Comparison of ENCODE assay signal across 37 mouse cellular contexts in the genomic region with DNA sequence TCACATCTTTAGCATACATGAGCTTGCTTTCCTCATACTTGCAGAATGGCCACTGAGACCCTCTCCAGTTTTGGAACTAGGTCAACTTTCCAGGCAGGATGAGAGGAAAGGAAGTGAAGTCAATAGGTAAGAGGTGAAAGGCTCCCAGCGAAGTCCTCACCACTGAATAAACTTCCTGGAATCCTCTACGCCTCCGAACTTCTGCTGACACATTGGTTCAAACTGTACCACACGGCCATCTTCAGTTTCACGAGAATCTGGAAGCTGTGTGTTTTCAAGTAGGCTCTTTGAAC. TPM values are rescaled to one million over a fixed set of nuclear protein-coding genes. Genes with fewer than 3 reads are reported as not detected.
A peak's percentile ranks its signal among the peaks of the same experiment; 100 is the strongest.
DNase-seq lines count a peak whose midpoint lies in the region; ATAC-seq and TF ChIP-seq lines count a peak whose summit lies in the region.
"Had no signal": no experiment of that assay in that cellular context is flagged by ENCODE, and none has a peak within 500 bp of the region (broad histone marks: within the 10 kb centered on the region; RNA-seq: fewer than 3 reads in every experiment).

No protein-coding gene starts in this region.

- H3K27ac ChIP-seq in gastrocnemius, adult 2 months: peak overlapping the region; percentile 2; the same call in 1 of the 2 replicates
- peak overlapping the region; percentile 87 for H3K27ac ChIP-seq in liver, adult 2 months (replicated peaks; ENCODE audit: insufficient read depth, low read depth, low read length)
- no peak overlapping the region for H3K27ac ChIP-seq in liver, embryonic 12.5 days
- peak overlapping the region; percentile 79 for H3K27ac ChIP-seq in liver, postnatal 0 days (ENCODE audit: low read depth)
- H3K27ac ChIP-seq: heart, embryonic 13.5 days; hindbrain, embryonic 10.5 days had no signal

- intact Hi-C loops in gastrocnemius, adult 2 months (cut with DNase I): no loop called here

- no peak for ATAC-seq in liver, embryonic 12.5 days
- 0 out of 2 replicates have a peak, but pooled peaks have one; percentile 5 for ATAC-seq in liver, postnatal 0 days
- ATAC-seq: activated CD4-positive, CD25-positive, alpha-beta regulatory T cell, adult 4 months; forebrain, embryonic 16.5 days; hindbrain, embryonic 16.5 days; midbrain, embryonic 16.5 days had no signal

- no peaks in the 10 kb centered on the region for H3K27me3 ChIP-seq in liver, adult 2 months (ENCODE audit: control insufficient read depth, insufficient read depth, low read length)
- H3K27me3 ChIP-seq in liver, embryonic 12.5 days (replicated peaks): no peaks in the 10 kb centered on the region
- no peaks in the 10 kb centered on the region for H3K27me3 ChIP-seq in liver, postnatal 0 days (ENCODE audit: insufficient read depth, low read length)
- H3K27me3 ChIP-seq: CH12.LX; heart, embryonic 13.5 days had no signal

- H3K9ac ChIP-seq in liver, adult 2 months (ENCODE audit: low read depth, low read length): no peak overlapping the region
- H3K9ac ChIP-seq in liver, embryonic 12.5 days: no peak overlapping the region
- H3K9ac ChIP-seq in liver, postnatal 0 days (replicated peaks): no peak overlapping the region
- H3K9ac ChIP-seq: heart, embryonic 13.5 days; lung, embryonic 14.5 days had no signal

- H3K36me3 ChIP-seq in liver, adult 2 months (ENCODE audit: control insufficient read depth, insufficient read depth, low read length): no peaks in the 10 kb centered on the region
- no peaks in the 10 kb centered on the region for H3K36me3 ChIP-seq in liver, embryonic 12.5 days
- no peaks in the 10 kb centered on the region for H3K36me3 ChIP-seq in liver, postnatal 0 days (replicated peaks; ENCODE audit: insufficient read depth, low read length)
- H3K36me3 ChIP-seq: heart, embryonic 13.5 days; hindbrain, embryonic 10.5 days had no signal

- H3K4me1 ChIP-seq in liver, adult 2 months (ENCODE audit: control insufficient read depth, insufficient read depth, low read length): peaks cover 19% of the 10 kb centered on the region
- H3K4me1 ChIP-seq in liver, embryonic 12.5 days: peaks cover 30% of the 10 kb centered on the region
- peaks cover 40% of the 10 kb centered on the region for H3K4me1 ChIP-seq in liver, postnatal 0 days (ENCODE audit: insufficient read depth)

- no peak overlapping the region for H3K4me3 ChIP-seq in gastrocnemius, adult 2 months
- no peak overlapping the region for H3K4me3 ChIP-seq in liver, adult 2 months (ENCODE audit: insufficient read depth, low read depth, low read length)
- H3K4me3 ChIP-seq in liver, embryonic 12.5 days: no peak overlapping the region
- no peak overlapping the region for H3K4me3 ChIP-seq in liver, postnatal 0 days (ENCODE audit: low read depth, low read length)
- H3K4me3 ChIP-seq: erythroblast, embryonic 14.5 days; heart, embryonic 13.5 days; hindbrain, embryonic 10.5 days had no signal

- no peak overlapping the region for H3K4me2 ChIP-seq in liver, embryonic 12.5 days
- no peak overlapping the region for H3K4me2 ChIP-seq in liver, postnatal 0 days (ENCODE audit: low read depth, low read length)
- H3K4me2 ChIP-seq: heart, embryonic 13.5 days; lung, embryonic 14.5 days; midbrain, embryonic 11.5 days had no signal

- WGBS in liver, adult 2 months: 6% methylated on average over 5 of the region's 5 CpGs
- WGBS in liver, embryonic 12.5 days (ENCODE audit: insufficient replicate concordance): 59% methylated on average over 5 of the region's 5 CpGs
- WGBS in liver, postnatal 0 days (ENCODE audit: insufficient replicate concordance): 55% methylated on average over 5 of the region's 5 CpGs

- no peak for TF ChIP-seq EP300 in liver, postnatal 0 days (IDR thresholded peaks at IDR 0.05; ENCODE audit: low read depth)

- H3K9me3 ChIP-seq in liver, embryonic 12.5 days (replicated peaks): no peaks in the 10 kb centered on the region
- no peaks in the 10 kb centered on the region for H3K9me3 ChIP-seq in liver, postnatal 0 days (ENCODE audit: low read length)
- H3K9me3 ChIP-seq: heart, embryonic 13.5 days; hindbrain, embryonic 10.5 days had no signal

- TF ChIP-seq POLR2A in liver, adult 2 months (IDR thresholded peaks at IDR 0.05; ENCODE audit: extremely low read depth, insufficient read depth, low read length): no peak

- no peak for DNase-seq in gastrocnemius, adult 2 months
- no peak for DNase-seq in gastrocnemius, postnatal 10 days
- DNase-seq in liver, adult 2 months (ENCODE audit: extremely low read depth, low read depth, low spot score): no peak
- peak; percentile 58 for DNase-seq in lung, postnatal 36 days
- DNase-seq in lung, postnatal 4 days: no peak
- DNase-seq in liver, postnatal 0 days: no peak
- DNase-seq in cerebellum, postnatal 25 days: no peak
- DNase-seq: cerebellum, adult 18-20 months; cerebellum, postnatal 10 days; kidney, adult 9 months; kidney, postnatal 10 days; layer of hippocampus, postnatal 36 days; left cerebral cortex, postnatal 4 days; lung, embryonic 14.5 days; right cerebral cortex, postnatal 25 days had no signal

- H3K79me2 ChIP-seq in liver, adult 2 months (ENCODE audit: control insufficient read depth, insufficient read depth, low read length): no peaks in the 10 kb centered on the region

- no peak for TF ChIP-seq CTCF in gastrocnemius, adult 2 months (IDR thresholded peaks at IDR 0.05)
- no peak for TF ChIP-seq CTCF in liver, adult 2 months (IDR thresholded peaks at IDR 0.05; ENCODE audit: low read depth, low read length)
- TF ChIP-seq CTCF in liver, postnatal 0 days (IDR thresholded peaks at IDR 0.05; ENCODE audit: low read depth): no peak

RNA-seq across cellular contexts. Expression of a gene that starts 10.4 kb away (rescaled TPM):
- 10 to 100 TPM; 64.5 to 70.5 TPM for total RNA-seq in gastrocnemius, adult 2 months (2021)
- 10 to 100 TPM; 44.6 to 57.0 TPM for total RNA-seq in gastrocnemius, postnatal 10 days (2021)
- total RNA-seq in liver, adult 2 months (2014; rRNA removed): 137 and 138 TPM in 2 replicates
- polyA plus RNA-seq in liver, adult 2 months (2012; rRNA removed): 147 and 241 TPM in 2 replicates
- 108 and 112 TPM in 2 replicates for polyA plus RNA-seq in liver, embryonic 12.5 days (2016; fragmentation: Nextera tagmentation; extraction: Ambion mirVana)
- 119 and 137 TPM in 2 replicates for polyA plus RNA-seq in liver, postnatal 0 days (2015; fragmentation: Nextera tagmentation; extraction: Ambion mirVana)

RNA-seq across cellular contexts. Expression of a gene that starts 31.9 kb away (rescaled TPM):
- total RNA-seq in gastrocnemius, adult 2 months (2021): 10 to 100 TPM; 16.3 to 30.0 TPM
- total RNA-seq in gastrocnemius, postnatal 10 days (2021): 10 to 100 TPM; 11.7 TPM
- 15.3 and 15.5 TPM in 2 replicates for total RNA-seq in liver, adult 2 months (2014; rRNA removed)
- 5.2 and 5.4 TPM in 2 replicates for polyA plus RNA-seq in liver, adult 2 months (2012; rRNA removed)
- polyA plus RNA-seq in liver, embryonic 12.5 days (2016; fragmentation: Nextera tagmentation; extraction: Ambion mirVana): 17.3 and 19.1 TPM in 2 replicates
- polyA plus RNA-seq in liver, postnatal 0 days (2015; fragmentation: Nextera tagmentation; extraction: Ambion mirVana): 5.5 and 6.0 TPM in 2 replicates

RNA-seq across cellular contexts. Expression of a gene that starts 59.4 kb away (rescaled TPM):
- not detected for total RNA-seq in gastrocnemius, adult 2 months (2021)
- total RNA-seq in gastrocnemius, postnatal 10 days (2021): not detected
- total RNA-seq in liver, adult 2 months (2014; rRNA removed): not detected in 2 replicates
- 0.04 TPM in 1 of 2 replicates, not detected in the other for polyA plus RNA-seq in liver, adult 2 months (2012; rRNA removed)
- polyA plus RNA-seq in liver, embryonic 12.5 days (2016; fragmentation: Nextera tagmentation; extraction: Ambion mirVana): 0.67 and 0.80 TPM in 2 replicates
- polyA plus RNA-seq in liver, postnatal 0 days (2015; fragmentation: Nextera tagmentation; extraction: Ambion mirVana): 1.5 and 1.9 TPM in 2 replicates
- total RNA-seq: adrenal gland, adult 2 months; adrenal gland, postnatal 4 days; CH12.LX; gastrocnemius, adult 8-10 months; heart, adult 8-10 months; layer of hippocampus, postnatal 36 days; left cerebral cortex, postnatal 4 days; neutrophil, adult 5-6 weeks had no signal
- polyA plus RNA-seq: activated CD4-positive, CD25-positive, alpha-beta regulatory T cell, adult 4 months; adrenal gland, adult 2 months; C2C12; cortical plate, adult 2 months; embryonic facial prominence, embryonic 14.5 days; erythroblast, embryonic 14.5 days; forebrain, embryonic 11.5 days; forebrain, embryonic 16.5 days; heart, embryonic 13.5 days; hindbrain, embryonic 10.5 days; hindbrain, embryonic 16.5 days; intestine, embryonic 14.5 days; large intestine, adult 2 months; lung, embryonic 14.5 days; midbrain, embryonic 11.5 days; midbrain, embryonic 16.5 days; neural tube, embryonic 11.5 days had no signal
